ENCODE assay signal across 9 mouse cellular contexts in the genomic region with DNA sequence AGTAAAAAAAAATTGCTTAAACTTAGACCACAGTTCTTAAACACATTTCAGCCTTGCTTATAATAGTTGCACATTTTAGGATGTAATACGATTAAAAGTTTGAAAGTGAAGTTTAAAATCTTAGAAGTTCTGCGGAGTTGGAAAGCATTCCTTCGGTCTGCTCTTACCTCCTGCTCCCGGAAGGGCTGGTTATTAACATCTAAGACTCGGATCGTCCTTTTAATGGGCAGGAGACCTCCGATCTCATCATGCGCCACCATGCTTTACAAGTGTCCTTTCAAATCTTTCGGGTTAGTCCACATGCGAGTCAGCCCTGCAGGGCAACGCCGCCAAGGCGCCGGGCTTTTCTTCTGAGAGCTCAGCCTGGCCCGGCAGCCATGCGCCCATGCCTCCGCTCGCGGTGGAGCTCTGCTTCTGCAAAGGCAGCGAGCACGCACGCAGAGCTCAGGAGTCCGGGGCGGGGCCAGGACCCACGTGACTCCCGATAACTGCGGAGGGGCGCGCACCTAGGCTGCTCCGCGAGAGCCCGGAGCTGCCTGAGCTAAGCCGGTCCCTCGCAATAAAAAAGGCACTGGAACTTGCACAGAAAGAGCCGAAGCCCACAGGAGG. TPM values are rescaled to one million over a fixed set of nuclear protein-coding genes. Genes with fewer than 3 reads are reported as not detected.
DNase-seq lines count a peak whose midpoint lies in the region; ATAC-seq lines count a peak whose summit lies in the region.
"Had no signal": no experiment of that assay in that cellular context is flagged by ENCODE, and none has a peak within 500 bp of the region (broad histone marks: within the 10 kb centered on the region; RNA-seq: fewer than 3 reads in every experiment).

No protein-coding gene starts in this region.

- peaks cover 3 to 13% of the 10 kb centered on the region in 2 experiments; a peak in 3 of 4 replicates for H3K4me1 ChIP-seq in heart, embryonic 14.5 days (ENCODE audit: control insufficient read depth in 2 of 2, insufficient read depth in 2 of 2, low read length in 2 of 2)
- peaks cover 63% of the 10 kb centered on the region for H3K4me1 ChIP-seq in liver, embryonic 12.5 days

- H3K36me3 ChIP-seq in heart, embryonic 14.5 days (ENCODE audit: control insufficient read depth, insufficient read depth, low read length) = peaks cover 6% of the 10 kb centered on the region
- peaks cover 41% of the 10 kb centered on the region for H3K36me3 ChIP-seq in liver, embryonic 12.5 days
- H3K36me3 ChIP-seq in splenic B cell, adult 2 months (ENCODE audit: control insufficient read depth, insufficient read depth, low read length, poor library complexity, severe bottlenecking) = no peaks in the 10 kb centered on the region

- no peaks in the 10 kb centered on the region for H3K9me3 ChIP-seq in heart, embryonic 14.5 days (ENCODE audit: control insufficient read depth, low read length)
- H3K9me3 ChIP-seq in liver, embryonic 12.5 days (replicated peaks) = no peaks in the 10 kb centered on the region

- no peaks in the 10 kb centered on the region for H3K27me3 ChIP-seq in heart, embryonic 14.5 days (ENCODE audit: control insufficient read depth, insufficient read depth, low read length)
- H3K27me3 ChIP-seq in liver, embryonic 12.5 days (replicated peaks) = no peaks in the 10 kb centered on the region
- H3K27me3 ChIP-seq in splenic B cell, adult 2 months (ENCODE audit: control insufficient read depth, insufficient read depth, low read length, poor library complexity, severe bottlenecking) = no peaks in the 10 kb centered on the region

- peak overlapping the region; percentile 85 for H3K9ac ChIP-seq in heart, embryonic 14.5 days (ENCODE audit: low read length)
- peak overlapping the region; percentile 76 for H3K9ac ChIP-seq in liver, embryonic 12.5 days

- peak overlapping the region; percentile 74 for H3K4me2 ChIP-seq in heart, embryonic 14.5 days (ENCODE audit: low read length)
- H3K4me2 ChIP-seq in liver, embryonic 12.5 days = peak overlapping the region; percentile 74

- DNase-seq in c-Kit-negative CD71-positive TER-119-positive erythroid progenitor cells, embryonic 14.5 days (ENCODE audit: low read depth, low spot score) = peak; percentile 88
- DNase-seq in fibroblast of lung, adult 2 months (ENCODE audit: low read depth) = peak; percentile 40
- peak; percentile 95 for DNase-seq in kidney, postnatal 10 days
- peak; percentile 93 for DNase-seq in naive thymus-derived CD4-positive, alpha-beta T cell, adult 2 months (ENCODE audit: low read depth)
- DNase-seq in splenic B cell, adult 2 months (ENCODE audit: low read depth, low spot score) = peak; percentile 90

- peak overlapping the region; percentile 81 to 82 for H3K27ac ChIP-seq in heart, embryonic 14.5 days (replicated peaks in 1 of 2; ENCODE audit: control insufficient read depth in 1 of 2, insufficient read depth in 1 of 2, low read depth in 2 of 2, low read length in 2 of 2)
- H3K27ac ChIP-seq in liver, embryonic 12.5 days = peak overlapping the region; percentile 78

- WGBS in heart, embryonic 14.5 days = under 1% methylated on average over 35 of the region's 35 CpGs
- under 1% methylated on average over 35 of the region's 35 CpGs for WGBS in liver, embryonic 12.5 days (ENCODE audit: insufficient replicate concordance)

- peak overlapping the region; percentile 56 to 91 for H3K4me3 ChIP-seq in heart, embryonic 14.5 days (ENCODE audit: control insufficient read depth in 1 of 2, insufficient read depth in 1 of 2, low read depth in 1 of 2, low read length in 2 of 2)
- H3K4me3 ChIP-seq in liver, embryonic 12.5 days = peak overlapping the region; percentile 76

- ATAC-seq in CD4-positive, CD25-positive, alpha-beta regulatory T cell, adult 4 months = peak; percentile 96
- peak; percentile 98 for ATAC-seq in heart, embryonic 14.5 days (ENCODE audit: insufficient number of reproducible peaks, insufficient read depth, low FRiP score, low read depth)
- peak; percentile 99 for ATAC-seq in liver, embryonic 12.5 days

RNA-seq across cellular contexts. Expression of a gene that starts 24.8 kb away (rescaled TPM):
- 10 to 100 TPM; 26.6 to 31.7 TPM for polyA plus RNA-seq in CD4-positive, CD25-positive, alpha-beta regulatory T cell, adult 4 months (2017; shearing (Covaris generic))
- polyA plus RNA-seq in heart, embryonic 14.5 days (2014; fragmentation: Nextera tagmentation; extraction: Ambion mirVana) = 31.9 and 32.8 TPM in 2 replicates
- polyA plus RNA-seq in liver, embryonic 12.5 days (2016; fragmentation: Nextera tagmentation; extraction: Ambion mirVana) = 67.4 and 73.0 TPM in 2 replicates

RNA-seq across cellular contexts. Expression of a gene that starts 24.8 kb away (rescaled TPM):
- under 1 TPM; 0.43 to 0.44 TPM for polyA plus RNA-seq in CD4-positive, CD25-positive, alpha-beta regulatory T cell, adult 4 months (2017; shearing (Covaris generic))
- polyA plus RNA-seq in heart, embryonic 14.5 days (2014; fragmentation: Nextera tagmentation; extraction: Ambion mirVana) = not detected in 2 replicates
- polyA plus RNA-seq in liver, embryonic 12.5 days (2016; fragmentation: Nextera tagmentation; extraction: Ambion mirVana) = not detected in 2 replicates

RNA-seq across cellular contexts. Expression of a gene that starts 39.3 kb away (rescaled TPM):
- not detected for polyA plus RNA-seq in CD4-positive, CD25-positive, alpha-beta regulatory T cell, adult 4 months (2017; shearing (Covaris generic))
- polyA plus RNA-seq in heart, embryonic 14.5 days (2014; fragmentation: Nextera tagmentation; extraction: Ambion mirVana) = not detected in 2 replicates
- polyA plus RNA-seq in liver, embryonic 12.5 days (2016; fragmentation: Nextera tagmentation; extraction: Ambion mirVana) = not detected in 2 replicates
- polyA plus RNA-seq: large intestine, adult 2 months had no signal

RNA-seq across cellular contexts. Expression of a gene that starts 51.9 kb away (rescaled TPM):
- not detected for polyA plus RNA-seq in CD4-positive, CD25-positive, alpha-beta regulatory T cell, adult 4 months (2017; shearing (Covaris generic))
- polyA plus RNA-seq in heart, embryonic 14.5 days (2014; fragmentation: Nextera tagmentation; extraction: Ambion mirVana) = not detected in 2 replicates
- not detected in 2 replicates for polyA plus RNA-seq in liver, embryonic 12.5 days (2016; fragmentation: Nextera tagmentation; extraction: Ambion mirVana)

RNA-seq across cellular contexts. Expression of a gene that starts 55.7 kb away (rescaled TPM):
- not detected for polyA plus RNA-seq in CD4-positive, CD25-positive, alpha-beta regulatory T cell, adult 4 months (2017; shearing (Covaris generic))
- polyA plus RNA-seq in heart, embryonic 14.5 days (2014; fragmentation: Nextera tagmentation; extraction: Ambion mirVana) = not detected in 2 replicates
- not detected in 2 replicates for polyA plus RNA-seq in liver, embryonic 12.5 days (2016; fragmentation: Nextera tagmentation; extraction: Ambion mirVana)
- polyA plus RNA-seq: large intestine, adult 2 months had no signal

Comparison
In these comparisons a context has a peak if more than half of its experiments do, and no peak if none do; other contexts are left out.
1. Peak in every context shown above with its lines: DNase-seq, ATAC-seq, H3K4me3 ChIP-seq and H3K27ac ChIP-seq.
2. DNase-seq: peak in every context shown above with its lines; median percentile 95 in kidney, postnatal 10 days; 93 in naive thymus-derived CD4-positive, alpha-beta T cell, adult 2 months; 90 in splenic B cell, adult 2 months; 88 in c-Kit-negative CD71-positive TER-119-positive erythroid progenitor cells, embryonic 14.5 days; 40 in fibroblast of lung, adult 2 months.